Mouse (Mus musculus) heart, embryonic 10.5 days (tissue): ENCODE measurements around the gene Amt. TPM values are rescaled to one million over a fixed set of nuclear protein-coding genes. Genes with fewer than 3 reads are reported as not detected.
"Not testable (repeated sequence)": the region's sequence is repeated elsewhere in the genome, so short reads cannot be mapped to it uniquely, and the experiment has no call there.

Experiments used
- DNase-seq: peaks from one replicate; pipeline ENCODE4 v3.0.0-alpha.2; 2017; ENCODE audit warnings: low spot score
- H3K27ac ChIP-seq: fragments of 300-500 bp; sonication (generic); 2 replicates; pipeline ENCODE4 v1.5.1; 2016; ENCODE audit warnings: mild to moderate bottlenecking
- H3K27me3 ChIP-seq: fragments of 300-500 bp; sonication (generic); 2 replicates; pipeline ENCODE4 v1.6.1; 2016; ENCODE audit warnings: mild to moderate bottlenecking; ENCODE audit not compliant: poor library complexity, insufficient read depth, severe bottlenecking
- H3K36me3 ChIP-seq: fragments of 300-500 bp; sonication (generic); 2 replicates; pipeline ENCODE4 v1.6.1; 2016; ENCODE audit warnings: mild to moderate bottlenecking, moderate library complexity
- H3K4me1 ChIP-seq: fragments of 300-500 bp; sonication (generic); 2 replicates; pipeline ENCODE4 v1.6.1; 2016; ENCODE audit warnings: mild to moderate bottlenecking
- H3K4me3 ChIP-seq: fragments of 300-500 bp; sonication (generic); 2 replicates; pipeline ENCODE4 v1.5.1; 2016; ENCODE audit warnings: mild to moderate bottlenecking, moderate library complexity
- H3K9me3 ChIP-seq: fragments of 300-500 bp; sonication (generic); 2 replicates; pipeline ENCODE4 v1.6.1; 2016; ENCODE audit warnings: mild to moderate bottlenecking, moderate library complexity
- WGBS: fragments of 180-500 bp; shearing (Covaris S2); methylation state at CpG from one replicate; pipeline ENCODE4 v1.1.7; 2016; 5-methylcytosine and 5-hydroxymethylcytosine counted together
- polyA plus RNA-seq: library from polyadenylated mRNA; unstranded; fragments of >200 nt; fragmentation: Nextera tagmentation; extraction: Ambion mirVana; gene quantifications from 2 replicates; pipeline ENCODE4 v1.2.1, GENCODE M21; 2016

Amt gene
- polyA plus RNA-seq, 1 experiment from 2014 or later, result 16.1 TPM

DNA sequence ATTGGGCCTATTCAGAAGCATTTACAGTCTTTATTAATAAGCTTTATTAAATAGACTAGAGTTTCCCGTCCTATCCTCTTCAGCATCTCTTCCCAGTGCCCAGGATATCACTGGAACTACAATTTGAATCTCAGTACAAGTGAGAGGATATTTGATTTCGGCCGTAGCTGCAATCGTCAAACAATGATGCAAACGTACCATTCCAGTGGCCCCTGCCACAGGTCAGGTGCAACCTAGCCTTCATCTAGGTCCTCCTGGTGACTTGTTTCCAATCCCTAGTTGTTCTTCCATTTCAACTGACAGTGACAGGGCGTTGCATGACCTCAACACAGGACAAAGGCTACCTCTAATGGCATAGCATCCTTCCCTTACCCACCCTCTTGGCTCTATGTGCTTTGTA is 5.9 kb upstream of the Amt start:
- H3K9me3 ChIP-seq, result no peaks in the 10 kb centered on the region
- DNase-seq, result no peak
- H3K27me3 ChIP-seq, result no peaks in the 10 kb centered on the region
- peaks cover 6% of the 10 kb centered on the region for H3K4me1 ChIP-seq
- peak overlapping the region; percentile 72 for H3K4me3 ChIP-seq
- WGBS, result 43% methylated on average over 6 of the region's 6 CpGs
- H3K36me3 ChIP-seq, result peaks cover 17% of the 10 kb centered on the region; the same call in 1 of the 2 replicates
- H3K27ac ChIP-seq, result peak overlapping the region; percentile 86

DNA sequence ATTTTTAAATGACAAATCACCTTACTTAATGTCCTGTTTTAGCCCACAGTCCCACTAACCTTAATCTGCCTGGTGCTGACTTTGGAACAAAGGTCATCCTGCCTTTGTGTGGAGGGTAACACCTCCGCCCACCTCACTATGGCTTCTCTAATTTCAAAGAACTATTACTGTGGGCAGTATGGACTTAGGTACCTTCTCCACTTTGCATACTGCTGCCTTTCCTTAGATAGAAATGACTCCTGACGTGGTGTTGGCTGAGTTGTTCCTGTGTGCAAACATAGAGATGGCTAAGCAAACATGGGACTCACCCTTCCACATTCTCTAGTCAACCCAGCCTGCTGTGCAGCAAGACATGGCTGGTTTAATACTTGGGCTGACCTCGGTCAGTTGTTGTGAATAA is 5.2 kb downstream of the Amt start:
- WGBS, result 80% methylated on average over 3 of the region's 3 CpGs

GRCm38 (mm10) chr9:108304716-108305115 is 8.1 kb downstream of the Amt start:
- H3K4me3 ChIP-seq, result peak overlapping the region; percentile 84
- H3K27ac ChIP-seq, result peak overlapping the region; percentile 98
- 38% methylated on average over 4 of the region's 4 CpGs for WGBS
- H3K36me3 ChIP-seq, result peaks cover 39% of the 10 kb centered on the region
- H3K4me1 ChIP-seq, result peaks cover 21% of the 10 kb centered on the region
- H3K27me3 ChIP-seq, result no peaks in the 10 kb centered on the region
- no peaks in the 10 kb centered on the region for H3K9me3 ChIP-seq
- no peak for DNase-seq

More for the DNA sequence above, 5.2 kb downstream of the Amt start:
- Histone ChIP-seq H3K36me3 (peaks cover 44% of the 10 kb centered on the region), H3K9me3 (no peaks in the 10 kb centered on the region), H3K27ac (no peak overlapping the region), H3K27me3 (no peaks in the 10 kb centered on the region), H3K4me3 (no peak overlapping the region), H3K4me1 (peaks cover 22% of the 10 kb centered on the region)
- DNase-seq, result no peak

- Histone ChIP-seq H3K27ac (peak overlapping the region; percentile 98), H3K27me3 (no peaks in the 10 kb centered on the region), H3K36me3 (peaks cover 38% of the 10 kb centered on the region), H3K9me3 (no peaks in the 10 kb centered on the region), H3K4me3 (peak overlapping the region; percentile 84), H3K4me1 (peaks cover 23% of the 10 kb centered on the region)
- DNase-seq, result no peak
- WGBS, result 0% methylated on average over 1 of the region's 1 CpGs
Measured at GRCm38 (mm10) chr9:108305170-108305569, 8.5 kb downstream of the Amt start.

DNA sequence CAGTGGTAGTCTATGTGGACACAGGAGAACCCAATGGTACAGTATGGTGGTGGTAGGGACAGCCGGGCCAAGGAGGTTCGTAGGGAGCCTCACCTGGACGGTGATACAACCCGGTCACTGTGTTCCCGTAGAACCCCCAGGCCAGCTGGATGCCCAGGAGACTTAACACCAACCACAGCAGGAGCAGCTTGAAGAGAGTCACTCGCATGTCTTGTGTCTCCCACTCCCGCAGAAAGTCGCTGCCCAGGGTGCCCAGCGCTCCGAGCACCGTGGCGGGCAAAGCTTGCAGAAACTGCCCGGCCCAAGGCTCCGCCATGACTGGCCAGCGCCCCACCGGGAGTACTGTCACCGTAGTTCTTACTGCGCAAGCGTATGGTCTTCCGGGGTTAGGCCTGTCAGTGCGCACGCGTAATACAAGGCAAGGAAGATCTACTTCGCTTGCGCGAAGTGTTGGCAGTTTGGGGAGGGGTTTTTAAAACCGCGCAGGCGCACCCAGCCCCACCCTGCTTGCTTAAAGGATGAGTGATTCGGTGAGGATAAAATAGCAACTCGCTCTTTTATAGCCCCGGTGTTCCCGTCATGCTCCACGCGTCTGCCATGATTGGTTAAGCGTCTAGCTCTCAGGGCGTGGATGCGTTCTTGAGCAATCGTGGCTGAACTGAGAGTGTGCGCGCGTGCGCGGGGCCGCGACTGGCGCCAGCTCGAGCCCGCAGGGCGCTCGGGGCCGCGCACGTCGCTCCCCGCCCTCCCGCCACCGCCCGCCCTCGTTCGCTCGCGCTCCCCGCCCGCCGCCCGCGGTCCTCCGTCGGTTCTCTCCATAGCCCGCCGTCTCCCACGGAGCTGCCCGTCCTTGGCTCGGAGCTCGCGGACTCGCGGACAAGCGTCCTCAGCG is 9.2 kb downstream of the Amt start, which contains the start of the genes Rhoa and Tcta:
Gene Rhoa, plus strand, starts transcription at position 501 of the 892 bp plus-strand sequence.
Gene Tcta, minus strand, starts transcription at position 532 of the 892 bp plus-strand sequence.
- Histone ChIP-seq H3K27me3 (no peaks in the 10 kb centered on the region), H3K36me3 (peaks cover 32% of the 10 kb centered on the region), H3K27ac (peak within 1 kb of the TSS; percentile 98), H3K4me3 (peak within 1 kb of the TSS; percentile 84), H3K9me3 (no peaks in the 10 kb centered on the region), H3K4me1 (peaks cover 23% of the 10 kb centered on the region)
- DNase-seq, result peak; percentile 100
- WGBS, result under 1% methylated on average over 81 of the region's 81 CpGs

DNA sequence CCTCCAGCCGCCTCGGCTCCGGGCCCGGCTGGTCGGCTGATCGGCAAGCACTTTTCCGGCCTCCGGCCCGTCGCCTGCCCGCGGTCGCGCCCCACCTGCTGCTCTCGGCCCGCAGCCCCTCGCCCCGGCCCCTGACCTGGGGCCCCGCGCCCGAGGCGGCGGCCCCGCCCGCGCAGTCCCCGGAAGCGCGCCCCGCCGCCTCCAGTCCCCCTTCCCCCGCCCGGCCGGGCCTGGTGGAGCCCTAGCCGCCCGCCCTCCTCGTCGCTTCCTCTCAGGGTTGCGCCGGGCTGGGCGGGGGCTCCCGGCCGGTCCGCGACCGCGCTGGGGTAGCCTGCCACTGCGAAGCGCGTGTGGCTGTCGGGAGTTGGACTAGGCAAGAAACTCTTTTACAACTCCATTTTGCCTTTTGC is 9.9 kb downstream of the Amt start:
- Histone ChIP-seq H3K4me3 (peak overlapping the region; percentile 84), H3K4me1 (peaks cover 23% of the 10 kb centered on the region), H3K36me3 (peaks cover 26% of the 10 kb centered on the region), H3K9me3 (no peaks in the 10 kb centered on the region), H3K27me3 (no peaks in the 10 kb centered on the region), H3K27ac (peak overlapping the region; percentile 98)
- DNase-seq, result peak; percentile 90
- under 1% methylated on average over 51 of the region's 51 CpGs for WGBS

DNA sequence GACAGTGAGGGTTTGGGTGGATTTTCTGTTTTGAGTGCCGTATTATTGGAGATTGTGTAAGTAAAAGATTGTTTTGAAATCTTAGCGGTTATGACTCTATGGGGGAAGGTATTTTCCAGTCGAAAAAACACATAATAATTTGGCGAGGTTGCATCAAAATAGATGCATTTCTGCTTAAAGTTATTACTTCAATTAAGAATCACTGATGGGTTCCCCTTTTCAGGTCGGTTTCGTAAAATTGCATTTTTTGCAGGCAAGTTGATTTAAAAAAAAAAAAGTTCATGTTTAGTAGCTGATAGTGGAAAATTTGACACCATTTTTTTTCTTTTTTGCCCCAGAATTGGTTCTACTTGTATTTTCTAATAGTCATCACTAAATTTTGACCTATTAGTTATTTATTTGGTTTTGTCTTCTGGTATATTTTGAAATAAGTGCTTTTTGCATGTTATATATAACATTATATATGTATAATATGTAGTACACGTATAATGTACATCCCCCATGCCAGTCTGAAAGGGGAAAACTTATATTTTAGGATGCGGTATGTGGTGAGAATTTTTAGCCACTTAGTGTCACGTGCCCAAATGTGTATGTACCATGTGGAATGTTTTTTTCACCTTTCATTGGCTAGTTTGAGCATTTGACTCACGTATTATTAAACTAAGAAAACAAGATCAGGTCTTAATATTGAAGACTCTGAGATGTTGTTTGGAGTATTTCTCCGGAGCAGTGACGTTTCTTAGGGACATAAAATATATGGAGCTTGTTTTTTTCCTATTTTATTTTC is 10.6 kb downstream of the Amt start:
- no peak for DNase-seq
- no peaks in the 10 kb centered on the region for H3K27me3 ChIP-seq
- H3K4me3 ChIP-seq, result peak overlapping the region; percentile 84
- peaks cover 25% of the 10 kb centered on the region for H3K36me3 ChIP-seq
- no peaks in the 10 kb centered on the region for H3K9me3 ChIP-seq
- peaks cover 23% of the 10 kb centered on the region for H3K4me1 ChIP-seq
- peak overlapping the region; percentile 98 for H3K27ac ChIP-seq
- 14% methylated on average over 12 of the region's 12 CpGs for WGBS

DNA sequence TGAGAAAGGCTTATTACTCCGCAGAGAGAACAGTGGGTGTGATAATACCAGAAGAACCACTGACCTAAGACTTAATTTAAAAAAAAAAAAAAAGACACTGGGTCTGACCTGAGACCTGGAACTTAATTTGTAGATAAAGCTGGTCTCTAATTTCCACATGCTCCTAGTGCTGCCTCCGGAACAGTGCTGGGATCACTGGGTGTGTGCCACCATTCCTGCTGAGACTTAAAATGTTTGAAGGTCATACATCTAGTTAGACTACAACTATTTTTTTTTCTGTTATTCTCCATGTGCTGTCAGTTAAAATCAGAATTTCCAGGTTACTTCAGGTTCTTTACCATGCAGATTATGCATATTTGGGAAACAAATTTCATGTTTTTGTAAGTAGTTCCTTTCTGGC is 11.5 kb downstream of the Amt start:
- Histone ChIP-seq H3K27me3 (no peaks in the 10 kb centered on the region), H3K27ac (peak overlapping the region; percentile 36; the same call in 1 of the 2 replicates), H3K4me1 (peaks cover 23% of the 10 kb centered on the region), H3K36me3 (peaks cover 17% of the 10 kb centered on the region), H3K4me3 (peak overlapping the region; percentile 84), H3K9me3 (no peaks in the 10 kb centered on the region)
- DNase-seq, result no peak
- 26% methylated on average over 2 of the region's 2 CpGs for WGBS

- no peaks in the 10 kb centered on the region for H3K4me1 ChIP-seq
- DNase-seq, result no peak
- H3K36me3 ChIP-seq, result peaks cover 51% of the 10 kb centered on the region
- H3K27me3 ChIP-seq, result no peaks in the 10 kb centered on the region
- 94% methylated on average over 3 of the region's 3 CpGs for WGBS
- H3K27ac ChIP-seq, result no peak overlapping the region
- H3K4me3 ChIP-seq, result no peak overlapping the region
- H3K9me3 ChIP-seq, result no peaks in the 10 kb centered on the region
Measured at GRCm38 (mm10) chr9:108317572-108317971, 20.9 kb downstream of the Amt start.

DNA sequence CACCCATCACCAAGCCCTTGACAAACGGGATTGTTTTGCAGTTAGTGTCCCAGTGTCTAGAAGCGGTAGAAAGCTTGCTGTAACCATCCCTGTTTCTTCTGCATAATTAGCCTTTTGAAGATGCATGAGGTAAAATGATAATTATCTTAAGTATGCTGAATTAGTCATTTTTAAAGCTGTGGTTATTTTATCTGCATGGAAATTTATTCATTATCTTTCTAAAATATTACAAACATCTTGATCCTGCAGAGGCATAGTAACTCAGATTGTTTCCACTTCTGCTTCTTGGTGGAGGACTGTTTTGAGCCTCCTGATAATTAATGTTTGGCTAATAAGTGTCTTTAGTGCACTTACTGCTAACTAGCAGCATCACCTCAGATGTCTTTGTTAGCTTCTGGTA is 21.8 kb downstream of the Amt start:
- Histone ChIP-seq H3K4me3 (no peak overlapping the region), H3K4me1 (no peaks in the 10 kb centered on the region), H3K36me3 (peaks cover 51% of the 10 kb centered on the region), H3K9me3 (no peaks in the 10 kb centered on the region), H3K27ac (no peak overlapping the region), H3K27me3 (no peaks in the 10 kb centered on the region)
- 90% methylated on average over 2 of the region's 2 CpGs for WGBS
- DNase-seq, result no peak

- H3K27ac ChIP-seq, H3K27me3 ChIP-seq, H3K4me3 ChIP-seq, DNase-seq, H3K4me1 ChIP-seq, H3K9me3 ChIP-seq: not testable (repeated sequence)
- peaks cover 36% of the 10 kb centered on the region for H3K36me3 ChIP-seq
- WGBS, result 91% methylated on average over 7 of the region's 7 CpGs
Measured at GRCm38 (mm10) chr9:108322054-108322453, 25.4 kb downstream of the Amt start.

- Histone ChIP-seq H3K9me3 (no peaks in the 10 kb centered on the region), H3K36me3 (peaks cover 53% of the 10 kb centered on the region), H3K4me1 (no peaks in the 10 kb centered on the region), H3K4me3 (no peak overlapping the region), H3K27me3 (no peaks in the 10 kb centered on the region), H3K27ac (no peak overlapping the region)
- 95% methylated on average over 1 of the region's 1 CpGs for WGBS
- no peak for DNase-seq
Measured at GRCm38 (mm10) chr9:108324784-108325183, 28.1 kb downstream of the Amt start.

DNA sequence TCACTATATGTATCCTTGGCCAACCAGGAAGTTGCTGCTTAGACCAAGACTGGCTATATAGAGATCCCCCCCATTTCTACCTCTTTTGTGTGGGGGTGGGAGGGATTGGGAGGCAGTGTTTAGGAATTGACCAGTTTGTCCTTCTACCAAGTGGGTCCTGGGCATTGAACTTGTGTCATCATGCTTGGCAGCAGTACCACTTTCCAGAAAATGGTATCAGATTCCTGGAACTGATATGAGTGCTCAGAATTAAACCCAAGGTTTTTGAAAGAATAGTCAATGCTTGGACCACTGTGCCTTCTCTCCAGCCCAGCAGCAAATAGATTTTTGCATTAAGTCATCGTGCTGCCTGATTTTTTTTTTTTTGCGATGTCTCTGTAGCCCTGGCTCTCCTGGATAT is 29.2 kb downstream of the Amt start:
- Histone ChIP-seq H3K27ac (no peak overlapping the region), H3K4me3 (no peak overlapping the region), H3K9me3 (no peaks in the 10 kb centered on the region), H3K4me1 (no peaks in the 10 kb centered on the region), H3K36me3 (peaks cover 54% of the 10 kb centered on the region), H3K27me3 (no peaks in the 10 kb centered on the region)
- no peak for DNase-seq
- WGBS, result 96% methylated on average over 2 of the region's 2 CpGs
